ENCODE assay signal across 12 mouse cellular contexts in genomic region chr8:111782671-111783394, GRCm38 (mm10). TPM values are rescaled to one million over a fixed set of nuclear protein-coding genes. Genes with fewer than 3 reads are reported as not detected.
DNase-seq lines count a peak whose midpoint lies in the region; ATAC-seq and TF ChIP-seq lines count a peak whose summit lies in the region.
"Had no signal": no experiment of that assay in that cellular context is flagged by ENCODE, and none has a peak within 500 bp of the region (broad histone marks: within the 10 kb centered on the region; RNA-seq: fewer than 3 reads in every experiment).

No protein-coding gene starts in this region.

- H3K4me1 ChIP-seq in hindbrain, embryonic 10.5 days (replicated peaks), result peaks cover 28% of the 10 kb centered on the region
- H3K4me1 ChIP-seq in hindbrain, embryonic 11.5 days (replicated peaks; ENCODE audit: control insufficient read depth, insufficient read depth, low read length), result peaks cover 8% of the 10 kb centered on the region
- peaks cover 31% of the 10 kb centered on the region for H3K4me1 ChIP-seq in midbrain, embryonic 12.5 days
- H3K4me1 ChIP-seq in midbrain, embryonic 11.5 days (ENCODE audit: control insufficient read depth, insufficient read depth, low read length), result peaks cover 14% of the 10 kb centered on the region
- peaks cover 34% of the 10 kb centered on the region for H3K4me1 ChIP-seq in hindbrain, embryonic 12.5 days
- 0 out of 2 replicates have a peak, but pooled peaks cover 2% of the 10 kb centered on the region for H3K4me1 ChIP-seq in stomach, postnatal 0 days (replicated peaks; ENCODE audit: control insufficient read depth, insufficient read depth)

- no peak for ATAC-seq in hindbrain, embryonic 11.5 days (ENCODE audit: low FRiP score)
- ATAC-seq in midbrain, embryonic 12.5 days (ENCODE audit: low FRiP score, low read depth), result no peak
- ATAC-seq in midbrain, embryonic 11.5 days (ENCODE audit: low FRiP score), result no peak
- ATAC-seq in hindbrain, embryonic 12.5 days (ENCODE audit: low FRiP score), result no peak
- ATAC-seq in stomach, postnatal 0 days (ENCODE audit: low FRiP score, low TSS enrichment), result no peak

- TF ChIP-seq EP300 in stomach, postnatal 0 days (optimal IDR thresholded peaks at IDR 0.05), result no peak

- H3K36me3 ChIP-seq in hindbrain, embryonic 10.5 days, result peaks cover 21% of the 10 kb centered on the region
- H3K36me3 ChIP-seq in hindbrain, embryonic 11.5 days (ENCODE audit: control insufficient read depth, insufficient read depth, low read length), result no peaks in the 10 kb centered on the region
- H3K36me3 ChIP-seq in midbrain, embryonic 12.5 days, result no peaks in the 10 kb centered on the region
- H3K36me3 ChIP-seq in midbrain, embryonic 11.5 days (ENCODE audit: control insufficient read depth, insufficient read depth, low read length), result no peaks in the 10 kb centered on the region
- no peaks in the 10 kb centered on the region for H3K36me3 ChIP-seq in hindbrain, embryonic 12.5 days
- no peaks in the 10 kb centered on the region for H3K36me3 ChIP-seq in stomach, postnatal 0 days (ENCODE audit: control insufficient read depth, insufficient read depth, low read length)

- H3K27me3 ChIP-seq in hindbrain, embryonic 10.5 days (ENCODE audit: insufficient read depth, poor library complexity, severe bottlenecking), result no peaks in the 10 kb centered on the region
- no peaks in the 10 kb centered on the region for H3K27me3 ChIP-seq in hindbrain, embryonic 11.5 days (ENCODE audit: control insufficient read depth, insufficient read depth, low read length)
- no peaks in the 10 kb centered on the region for H3K27me3 ChIP-seq in midbrain, embryonic 12.5 days
- no peaks in the 10 kb centered on the region for H3K27me3 ChIP-seq in midbrain, embryonic 11.5 days (ENCODE audit: control insufficient read depth, insufficient read depth, low read length)
- no peaks in the 10 kb centered on the region for H3K27me3 ChIP-seq in hindbrain, embryonic 12.5 days
- H3K27me3 ChIP-seq in stomach, postnatal 0 days (ENCODE audit: control insufficient read depth, insufficient read depth, low read length), result no peaks in the 10 kb centered on the region

- no peak overlapping the region for H3K9ac ChIP-seq in hindbrain, embryonic 11.5 days (ENCODE audit: low read depth, low read length)
- 0 out of 2 replicates have a peak overlapping the region, but pooled peaks have one; percentile 7 for H3K9ac ChIP-seq in midbrain, embryonic 12.5 days (replicated peaks)
- H3K9ac ChIP-seq in midbrain, embryonic 11.5 days (ENCODE audit: low read length), result no peak overlapping the region
- H3K9ac ChIP-seq in hindbrain, embryonic 12.5 days, result no peak overlapping the region
- no peak overlapping the region for H3K9ac ChIP-seq in stomach, postnatal 0 days (ENCODE audit: low read length)

- peak overlapping the region; percentile 71 for H3K27ac ChIP-seq in hindbrain, embryonic 10.5 days
- no peak overlapping the region for H3K27ac ChIP-seq in hindbrain, embryonic 11.5 days (ENCODE audit: low read depth, low read length)
- 0 out of 2 replicates have a peak overlapping the region, but pooled peaks have one; percentile 32 for H3K27ac ChIP-seq in midbrain, embryonic 12.5 days (replicated peaks)
- H3K27ac ChIP-seq in midbrain, embryonic 11.5 days (ENCODE audit: low read depth, low read length), result no peak overlapping the region
- peak overlapping the region; percentile 19; the same call in 1 of the 2 replicates for H3K27ac ChIP-seq in hindbrain, embryonic 12.5 days
- H3K27ac ChIP-seq in stomach, postnatal 0 days (replicated peaks), result no peak overlapping the region

- no peaks in the 10 kb centered on the region for H3K9me3 ChIP-seq in hindbrain, embryonic 10.5 days
- no peaks in the 10 kb centered on the region for H3K9me3 ChIP-seq in hindbrain, embryonic 11.5 days (ENCODE audit: control insufficient read depth, low read length)
- H3K9me3 ChIP-seq in midbrain, embryonic 12.5 days, result no peaks in the 10 kb centered on the region
- no peaks in the 10 kb centered on the region for H3K9me3 ChIP-seq in midbrain, embryonic 11.5 days (ENCODE audit: control insufficient read depth, low read length)
- H3K9me3 ChIP-seq in hindbrain, embryonic 12.5 days (replicated peaks), result no peaks in the 10 kb centered on the region
- H3K9me3 ChIP-seq in stomach, postnatal 0 days (ENCODE audit: control insufficient read depth, low read length), result no peaks in the 10 kb centered on the region

- H3K4me2 ChIP-seq in hindbrain, embryonic 11.5 days (replicated peaks; ENCODE audit: low read depth, low read length), result no peak overlapping the region
- no peak overlapping the region for H3K4me2 ChIP-seq in midbrain, embryonic 12.5 days (replicated peaks)
- no peak overlapping the region for H3K4me2 ChIP-seq in midbrain, embryonic 11.5 days
- H3K4me2 ChIP-seq in hindbrain, embryonic 12.5 days (replicated peaks), result no peak overlapping the region
- no peak overlapping the region for H3K4me2 ChIP-seq in stomach, postnatal 0 days (replicated peaks; ENCODE audit: low read depth)
- H3K4me2 ChIP-seq: heart, embryonic 11.5 days had no signal

- DNase-seq in hindbrain, embryonic 10.5 days (ENCODE audit: low spot score), result no peak
- no peak for DNase-seq in hindbrain, embryonic 11.5 days (ENCODE audit: low spot score)
- no peak for DNase-seq in midbrain, embryonic 11.5 days (ENCODE audit: low spot score, missing footprints)
- no peak for DNase-seq in stomach, postnatal 0 days (ENCODE audit: low spot score)
- DNase-seq in spleen, postnatal 10 days (ENCODE audit: low spot score in 2 of 2), result no peak
- DNase-seq: kidney, postnatal 14 days; layer of hippocampus, postnatal 36 days; liver; lung, postnatal 4 days had no signal

- H3K4me3 ChIP-seq in hindbrain, embryonic 10.5 days, result no peak overlapping the region
- H3K4me3 ChIP-seq in hindbrain, embryonic 11.5 days (ENCODE audit: low read depth, low read length), result no peak overlapping the region
- H3K4me3 ChIP-seq in midbrain, embryonic 12.5 days, result no peak overlapping the region
- no peak overlapping the region for H3K4me3 ChIP-seq in midbrain, embryonic 11.5 days (ENCODE audit: low read depth, low read length)
- no peak overlapping the region for H3K4me3 ChIP-seq in hindbrain, embryonic 12.5 days
- H3K4me3 ChIP-seq in stomach, postnatal 0 days (ENCODE audit: low read depth, low read length), result no peak overlapping the region

- WGBS in hindbrain, embryonic 10.5 days, result 74% methylated on average over 9 of the region's 9 CpGs
- whole genome bisulfite sequencing in hindbrain, embryonic 11.5 days, result 74% methylated on average over 9 of the region's 9 CpGs
- 67% methylated on average over 9 of the region's 9 CpGs for WGBS in midbrain, embryonic 12.5 days
- WGBS in midbrain, embryonic 11.5 days, result 63% methylated on average over 9 of the region's 9 CpGs
- WGBS in hindbrain, embryonic 12.5 days, result 63% methylated on average over 9 of the region's 9 CpGs
- 81% methylated on average over 9 of the region's 9 CpGs for WGBS in stomach, postnatal 0 days

- TF ChIP-seq CTCF in stomach, postnatal 0 days (IDR thresholded peaks at IDR 0.05; ENCODE audit: low read depth), result peak; percentile 35; the same call in 1 of the 2 replicates

RNA-seq across cellular contexts. Expression of gene Bcar1, which starts 39.2 kb away (rescaled TPM):
- 61.6 and 63.9 TPM in 2 replicates for polyA plus RNA-seq in hindbrain, embryonic 10.5 days (2016; fragmentation: Nextera tagmentation; extraction: Ambion mirVana)
- polyA plus RNA-seq in hindbrain, embryonic 11.5 days (2014; fragmentation: Nextera tagmentation; extraction: Ambion mirVana), result 43.3 and 47.3 TPM in 2 replicates
- polyA plus RNA-seq in midbrain, embryonic 12.5 days (2016; fragmentation: Nextera tagmentation; extraction: Ambion mirVana), result 52.4 and 53.8 TPM in 2 replicates
- 36.2 and 42.1 TPM in 2 replicates for polyA plus RNA-seq in midbrain, embryonic 11.5 days (2014; fragmentation: Nextera tagmentation; extraction: Ambion mirVana)
- 50.7 and 56.5 TPM in 2 replicates for polyA plus RNA-seq in hindbrain, embryonic 12.5 days (2016; fragmentation: Nextera tagmentation; extraction: Ambion mirVana)
- 22.6 and 27.4 TPM in 2 replicates for polyA plus RNA-seq in stomach, postnatal 0 days (2015; fragmentation: Nextera tagmentation; extraction: Ambion mirVana)

Comparison
In these comparisons a context has a peak if more than half of its experiments do, and no peak if none do; other contexts are left out.
1. H3K27ac ChIP-seq: peak in hindbrain, embryonic 10.5 days (single experiment), midbrain, embryonic 12.5 days (single experiment) and hindbrain, embryonic 12.5 days (single experiment); none in hindbrain, embryonic 11.5 days (single experiment), midbrain, embryonic 11.5 days (single experiment) and stomach, postnatal 0 days (single experiment).